Mouse (Mus musculus): ENCODE data around the gene Eps15.
A peak's percentile ranks its signal among the peaks of the same experiment; 100 is the strongest.

Eps15 gene

GRCm38 (mm10) chr4:109268903-109269302, 11.2 kb upstream of the Eps15 start:
- no peak for DNase-seq (ENCODE audit: low spot score)

GRCm38 (mm10) chr4:109271803-109272202, 8.3 kb upstream of the Eps15 start:
- no peak for DNase-seq (ENCODE audit: low spot score)

- no peak for DNase-seq (ENCODE audit: low spot score)
Observed at GRCm38 (mm10) chr4:109273586-109274240, 6.4 kb upstream of the Eps15 start.

- DNase-seq (ENCODE audit: low spot score) = no peak
Observed at GRCm38 (mm10) chr4:109280459-109281160, 542 bp downstream of the Eps15 start.

GRCm38 (mm10) chr4:109281161-109281560, 1.1 kb downstream of the Eps15 start:
- DNase-seq (ENCODE audit: low spot score) = no peak

GRCm38 (mm10) chr4:109281946-109282345, 1.9 kb downstream of the Eps15 start:
- no peak for DNase-seq (ENCODE audit: low spot score)

GRCm38 (mm10) chr4:109294629-109295028, 14.6 kb downstream of the Eps15 start:
- no peak for DNase-seq (ENCODE audit: low spot score)

GRCm38 (mm10) chr4:109296510-109296909, 16.4 kb downstream of the Eps15 start:
- DNase-seq (ENCODE audit: low spot score) = no peak

- no peak for DNase-seq (ENCODE audit: low spot score)
Observed at GRCm38 (mm10) chr4:109299136-109299535, 19.1 kb downstream of the Eps15 start.

GRCm38 (mm10) chr4:109316941-109317894, 37.1 kb downstream of the Eps15 start:
- no peak for DNase-seq (ENCODE audit: low spot score)

- DNase-seq (ENCODE audit: low spot score) = no peak
Observed at GRCm38 (mm10) chr4:109336796-109337195, 56.7 kb downstream of the Eps15 start.

- no peak for DNase-seq (ENCODE audit: low spot score)
Observed at GRCm38 (mm10) chr4:109341222-109341621, 61.2 kb downstream of the Eps15 start.

- peak; percentile 65 for DNase-seq (ENCODE audit: low spot score)
Observed at GRCm38 (mm10) chr4:109342783-109343485, 62.9 kb downstream of the Eps15 start.

- DNase-seq (ENCODE audit: low spot score) = peak; percentile 33
Observed at GRCm38 (mm10) chr4:109343909-109344308, 63.8 kb downstream of the Eps15 start.

GRCm38 (mm10) chr4:109378107-109378506, 98.0 kb downstream of the Eps15 start:
- DNase-seq (ENCODE audit: low spot score) = no peak

GRCm38 (mm10) chr4:109382457-109382856, 102.4 kb downstream of the Eps15 start:
- DNase-seq (ENCODE audit: low spot score) = no peak

GRCm38 (mm10) chr4:109385599-109385998, 105.5 kb downstream of the Eps15 start:
- no peak for DNase-seq (ENCODE audit: low spot score)

GRCm38 (mm10) chr4:109393229-109393779, 113.2 kb downstream of the Eps15 start:
- no peak for DNase-seq (ENCODE audit: low spot score)

- DNase-seq (ENCODE audit: low spot score) = no peak
Observed at GRCm38 (mm10) chr4:109393902-109394301, 113.8 kb downstream of the Eps15 start.

GRCm38 (mm10) chr4:109394314-109395074, 114.4 kb downstream of the Eps15 start:
- DNase-seq (ENCODE audit: low spot score) = no peak
